Mouse (Mus musculus) cerebellum, adult 2 months (tissue): ENCODE results near the gene Btg1-ps2.
"Not testable (repeated sequence)": the region's sequence is repeated elsewhere in the genome, so short reads cannot be mapped to it uniquely, and the experiment has no call there.

ENCODE experiments used
- CTCF ChIP-seq: fragments of 200-500 bp; IDR thresholded peaks from 2 replicates; pipeline ENCODE4 v1.5.1; 2011; ENCODE audit warnings: low read depth, mild to moderate bottlenecking, control low read depth, low read length, moderate library complexity, borderline replicate concordance; ENCODE audit not compliant: insufficient read depth
- POLR2A ChIP-seq: fragments of 200-500 bp; IDR thresholded peaks from 2 replicates; pipeline ENCODE4 v1.6.1; 2011; ENCODE audit warnings: low read length, control low read depth, borderline replicate concordance; ENCODE audit not compliant: insufficient read depth

DNA sequence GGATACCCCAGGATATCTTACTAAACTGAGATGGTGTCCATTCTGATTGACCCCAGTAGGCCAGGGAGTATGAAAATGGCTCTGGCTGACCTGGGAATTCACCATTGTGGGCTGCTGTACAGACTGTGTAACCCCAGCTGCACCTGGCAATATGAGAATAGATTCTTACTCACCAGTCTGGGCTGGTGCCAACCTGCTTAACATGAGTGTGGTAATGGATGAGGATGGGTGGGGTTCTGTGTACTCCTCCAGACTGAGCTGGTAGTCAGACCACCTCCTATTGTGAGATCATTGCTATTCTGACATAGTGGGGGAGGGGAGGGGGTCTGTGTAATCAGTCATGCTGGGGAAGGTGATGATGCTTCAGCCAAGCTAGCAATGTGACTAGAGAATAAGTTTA, 24.3 kb downstream of the Btg1-ps2 start, which contains the start of gene Btg1-ps1:
- not testable (repeated sequence) for TF ChIP-seq CTCF, POLR2A
